Mouse (Mus musculus): ENCODE results near the gene Gm21988.

DNA sequence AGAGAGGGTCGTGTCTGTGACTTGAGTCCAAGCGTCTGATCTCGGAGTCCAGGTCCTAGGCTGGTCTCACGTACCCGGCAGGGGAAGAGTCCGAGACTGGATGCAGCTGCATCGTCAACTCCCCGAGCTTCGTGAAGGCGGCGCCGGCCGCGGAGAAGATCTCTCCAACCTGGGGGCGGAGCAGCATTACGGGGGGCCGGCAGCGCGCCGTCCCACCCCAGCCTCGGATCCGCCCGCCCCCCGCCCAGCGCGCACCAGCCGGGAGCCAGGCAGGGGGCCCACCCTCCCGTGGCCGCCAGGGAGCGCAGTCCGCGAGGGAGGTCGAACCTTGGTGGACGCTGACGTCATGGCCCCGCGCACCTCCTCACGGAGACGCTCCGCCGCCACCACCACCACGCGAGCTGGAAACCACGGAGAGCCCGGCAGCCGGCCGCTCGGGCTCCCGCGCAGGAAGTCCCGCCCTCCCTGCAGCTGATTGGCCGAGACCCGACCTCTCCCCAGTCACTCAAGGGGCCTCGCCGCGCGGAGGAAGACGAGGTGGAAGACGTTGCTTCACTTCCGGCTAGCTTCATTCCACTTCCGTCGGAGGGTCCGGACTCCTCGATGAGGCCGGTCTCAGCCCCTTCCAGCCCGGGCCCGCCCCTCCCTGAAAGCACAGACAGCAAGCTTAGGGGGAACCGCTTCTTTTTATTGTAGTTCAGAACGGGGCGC, 2.0 kb downstream of the Gm21988 start, which contains the start of gene 0610010K14Rik:
- TF ChIP-seq MAFK (IDR thresholded peaks at IDR 0.05; ENCODE audit: insufficient read depth, low read depth, low read length) = no peak
- no peak for TF ChIP-seq HCFC1 (IDR thresholded peaks at IDR 0.05; ENCODE audit: borderline replicate concordance, insufficient read depth, low read length)
- peak; percentile 57; the same call in 1 of the 2 replicates for TF ChIP-seq CHD2 (IDR thresholded peaks at IDR 0.05; ENCODE audit: low read depth, low read length)
